Mouse (Mus musculus) ZHBTc4 (cell line): ENCODE measurements at regions not wholly inside any gene's neighbourhood (a gene's known extent, or its start where the extent isn't known, plus 50 kb on each side); places are given as distances from the start of the nearest gene placed in this dataset.

Experiments
- DNase-seq: peaks from one replicate; pipeline ENCODE4 v3.0.0-alpha.2; 2011; ENCODE audit warnings: low read depth, low spot score

DNA sequence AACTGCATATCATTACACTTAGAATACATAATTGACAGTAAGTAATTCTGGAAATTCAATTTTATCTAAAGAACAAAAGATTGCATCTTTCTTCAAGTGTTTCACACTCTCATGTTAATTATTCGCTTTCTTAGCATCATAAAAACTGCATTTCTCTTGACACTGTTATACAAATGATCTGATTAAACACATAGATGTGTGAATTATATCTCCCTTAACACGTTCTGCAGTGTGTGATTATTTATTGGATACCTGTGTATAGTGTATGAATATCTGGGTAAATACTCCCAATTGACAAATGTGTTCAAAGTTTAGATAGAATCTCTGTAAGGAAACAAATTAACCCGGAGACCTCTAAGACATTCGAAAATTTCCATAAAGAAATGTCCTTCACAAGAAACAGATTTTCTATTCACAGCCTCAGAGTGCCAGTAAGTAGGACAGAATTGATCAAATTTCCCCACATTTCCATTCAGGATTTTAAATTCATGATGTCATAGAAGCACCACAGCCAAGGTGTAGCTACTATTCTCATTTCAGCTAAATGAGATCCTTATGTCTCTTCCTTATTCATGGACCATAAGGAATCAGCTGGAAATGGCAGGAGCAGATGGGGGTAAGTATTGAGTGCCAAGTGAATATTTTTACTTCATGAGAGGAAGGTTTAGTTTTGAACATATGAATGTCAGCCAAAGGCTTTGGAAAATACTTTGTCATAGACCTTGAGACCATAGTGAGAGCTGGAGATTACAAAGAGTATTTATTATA lies 2231.6 kb downstream of the Pcdh9 start:
- no peak for DNase-seq

DNA sequence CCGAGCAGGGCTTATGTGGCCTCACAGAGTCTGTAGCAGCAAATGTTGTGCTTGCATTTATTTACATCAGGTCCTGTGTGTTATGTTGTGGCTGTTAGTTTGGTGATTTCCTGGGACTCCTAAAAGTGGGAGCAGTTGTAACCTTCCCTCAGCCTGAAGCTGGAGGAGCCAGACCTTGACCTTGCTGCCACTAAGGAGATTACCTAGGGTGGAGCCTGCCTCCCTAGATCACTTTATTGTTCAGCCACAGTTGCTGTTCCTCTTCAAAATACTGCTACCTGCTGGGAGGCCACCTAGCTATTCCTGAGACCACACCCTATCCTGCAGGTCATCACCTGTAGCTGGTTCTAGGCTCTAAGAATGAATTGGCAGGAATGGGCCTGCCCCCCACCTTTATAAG lies 2234.5 kb downstream of the Pcdh9 start:
- DNase-seq: peak; percentile 63

DNA sequence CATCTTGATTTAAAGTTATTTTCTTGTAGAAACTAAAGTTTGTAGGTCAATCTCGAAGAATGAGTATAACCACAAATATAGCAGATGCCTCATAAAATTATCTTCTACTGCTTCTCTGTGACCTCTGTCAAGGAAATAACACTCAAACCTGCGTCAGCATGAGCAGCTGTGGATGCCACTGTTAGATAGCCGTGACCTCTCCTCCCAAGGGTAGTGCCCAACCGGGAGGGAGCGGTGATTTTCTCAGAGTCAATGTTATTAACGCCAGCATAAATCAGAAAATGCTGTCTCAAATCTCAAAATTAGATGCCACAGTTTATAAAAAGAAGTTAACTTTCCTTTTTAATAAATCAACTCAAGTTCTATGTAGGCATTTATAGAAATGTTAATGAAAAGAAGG lies 2259.5 kb downstream of the Pcdh9 start:
- DNase-seq: no peak

DNA sequence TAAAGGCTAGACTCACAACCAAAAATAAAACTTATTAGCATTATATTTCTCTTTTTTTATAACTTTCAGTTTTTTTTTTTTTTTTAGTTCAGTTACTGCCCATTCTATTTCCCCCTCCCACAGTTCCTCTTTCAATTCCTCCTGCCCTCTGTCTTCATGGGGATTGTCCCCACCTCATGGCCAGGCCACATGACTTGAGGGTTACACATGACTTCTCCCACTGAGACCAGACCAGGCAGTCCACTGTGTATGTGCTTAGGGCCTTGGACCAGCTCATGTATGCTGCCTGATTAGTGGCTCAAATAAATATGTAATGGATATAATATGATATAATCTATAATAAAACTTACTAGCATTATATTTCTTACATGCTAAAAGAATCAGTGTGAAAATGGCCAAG lies 2276.1 kb downstream of the Pcdh9 start:
- DNase-seq: no peak

DNA sequence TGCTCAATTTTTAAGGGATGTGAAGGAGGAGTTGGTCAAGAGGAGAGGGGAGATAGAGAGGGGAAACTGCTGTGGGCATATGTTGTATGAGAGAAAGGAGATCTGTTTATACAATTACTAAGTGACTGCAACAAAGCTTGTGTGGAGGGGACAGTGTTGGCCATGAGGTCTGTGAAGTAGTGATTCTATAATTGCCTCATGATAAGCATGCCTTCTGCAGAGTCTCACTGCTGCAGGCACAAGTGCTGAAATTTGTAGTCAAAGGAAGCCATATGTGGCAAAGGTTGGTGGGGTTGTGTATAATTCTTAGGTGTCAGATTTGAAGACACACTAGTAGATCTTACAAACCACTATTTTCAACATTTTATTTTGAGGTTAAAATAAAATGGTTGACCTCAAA lies 2285.9 kb downstream of the Pcdh9 start:
- no peak for DNase-seq

DNA sequence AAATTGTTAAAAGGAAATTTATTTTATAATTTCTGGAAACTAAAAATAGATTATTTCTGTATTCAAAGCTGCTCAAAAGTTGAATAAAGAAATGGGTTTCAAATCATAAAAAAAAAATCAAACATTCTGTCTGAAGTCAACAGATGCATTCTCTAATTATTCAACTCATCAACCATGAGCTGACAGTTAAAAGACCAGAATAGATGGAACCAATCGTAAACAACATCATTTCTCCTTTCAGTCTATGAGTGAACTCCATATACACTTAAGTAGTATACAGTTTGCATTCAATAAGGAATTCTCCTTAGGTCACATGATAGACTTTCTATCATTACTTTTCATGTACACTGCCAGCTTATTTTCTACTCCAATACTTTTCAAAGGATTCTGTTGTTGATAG lies 2308.0 kb downstream of the Pcdh9 start:
- DNase-seq: no peak

DNA sequence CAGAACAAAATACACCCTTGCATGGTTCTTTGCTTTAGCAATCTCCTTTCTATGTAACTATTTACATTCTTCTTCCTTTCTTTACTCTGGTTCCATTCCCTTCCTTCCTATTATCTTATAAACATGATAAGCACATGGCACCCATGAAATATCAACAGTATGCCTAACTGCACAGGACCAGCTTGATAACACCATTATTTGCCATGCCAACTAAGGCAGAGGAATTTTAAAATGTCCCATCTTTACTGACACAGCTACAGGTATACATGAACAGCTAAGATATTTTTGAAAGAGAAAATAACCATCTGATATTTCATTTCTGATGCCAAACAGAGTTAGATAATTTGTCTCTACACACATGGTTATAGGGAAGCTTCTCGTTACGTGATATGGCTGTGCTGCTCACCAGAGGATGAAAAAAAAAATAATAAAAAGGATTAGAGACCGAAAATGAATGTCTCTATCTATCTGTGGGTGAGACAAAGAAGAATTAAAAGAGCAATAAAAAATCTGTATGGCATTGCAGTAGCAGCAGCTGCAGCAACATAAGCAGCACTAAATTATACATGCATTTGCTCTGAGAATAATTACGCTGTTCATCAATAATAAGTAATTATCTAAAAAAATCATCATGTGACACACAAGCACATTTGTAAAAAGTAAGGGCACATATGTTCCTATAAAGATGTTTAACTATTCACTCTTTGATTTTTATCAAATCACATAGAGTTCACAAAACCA lies 2308.6 kb downstream of the Pcdh9 start:
- no peak for DNase-seq

DNA sequence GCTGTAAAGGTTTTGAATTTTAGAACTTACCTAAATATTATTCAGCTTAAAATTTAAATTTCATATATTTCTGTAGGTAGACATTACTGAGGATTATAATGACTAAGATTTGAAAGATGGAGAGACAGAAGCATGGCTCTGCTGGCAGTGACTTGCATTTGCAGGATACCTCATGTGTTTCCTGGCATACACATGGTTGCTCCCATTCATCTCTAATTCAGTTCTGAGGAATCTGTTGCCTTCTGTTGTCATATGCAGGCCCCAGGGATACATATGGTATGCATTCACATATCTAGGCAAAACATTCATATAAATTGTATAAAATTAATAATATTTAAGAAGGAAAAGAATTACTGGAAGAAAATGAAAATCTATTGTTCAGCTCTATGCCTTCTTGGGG lies 2321.4 kb downstream of the Pcdh9 start:
- DNase-seq: no peak

DNA sequence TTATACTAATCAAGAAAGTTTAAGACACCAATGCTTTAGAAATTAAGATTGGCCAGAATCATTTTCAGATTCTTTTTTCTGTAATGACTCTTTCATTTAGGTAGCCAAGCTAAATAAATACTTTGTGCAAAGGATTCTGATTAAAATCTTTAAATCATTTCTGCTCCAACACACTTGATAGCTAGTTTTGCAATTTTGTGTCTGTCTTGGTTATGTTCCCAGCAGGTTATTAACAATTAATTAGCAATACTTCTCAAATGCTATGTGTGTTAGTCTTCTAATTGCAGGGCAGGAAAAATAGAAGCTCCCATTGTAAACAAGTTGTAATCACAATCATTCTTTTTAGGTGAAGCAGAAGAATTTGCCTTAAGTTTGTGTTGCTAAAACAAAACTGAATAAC lies 2351.3 kb downstream of the Pcdh9 start:
- DNase-seq: no peak

DNA sequence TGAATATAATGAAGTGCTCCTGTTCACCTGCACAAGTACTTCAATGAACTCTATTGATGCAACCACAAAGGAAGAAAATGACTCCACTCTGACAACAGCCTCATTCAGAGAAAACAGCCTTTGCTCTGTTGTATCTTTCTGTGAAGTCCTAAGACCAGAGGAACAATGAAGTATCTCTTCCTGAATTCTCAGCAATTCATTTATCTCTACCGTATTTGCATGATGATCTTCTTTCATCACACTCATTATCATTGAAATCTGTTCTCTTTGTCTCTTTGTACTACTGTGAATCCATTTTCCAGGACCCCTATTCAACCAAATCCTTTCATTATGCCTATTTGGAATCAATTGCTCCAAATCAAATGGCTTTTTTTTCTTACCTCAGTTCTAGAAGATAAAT lies 2355.5 kb downstream of the Pcdh9 start:
- peak; percentile 23 for DNase-seq

DNA sequence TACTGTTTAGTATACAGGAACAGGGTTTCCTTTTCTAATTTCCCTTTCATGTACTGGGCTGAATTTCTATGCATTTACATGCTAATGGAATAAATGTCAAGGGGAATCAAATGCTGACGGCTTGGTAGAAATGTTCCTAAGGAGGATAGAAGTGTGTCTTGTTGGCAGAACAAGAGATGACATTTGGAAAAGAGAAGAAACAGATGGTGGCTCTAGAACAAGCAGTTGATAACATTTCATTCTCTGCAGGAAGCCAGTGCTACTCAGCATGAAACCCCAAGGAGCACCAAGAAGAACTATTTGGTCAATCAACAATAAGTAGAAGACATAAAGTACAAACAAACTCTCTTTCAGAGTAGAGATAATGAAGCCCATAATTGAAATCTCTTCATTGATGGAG lies 2392.0 kb downstream of the Pcdh9 start:
- DNase-seq: no peak

DNA sequence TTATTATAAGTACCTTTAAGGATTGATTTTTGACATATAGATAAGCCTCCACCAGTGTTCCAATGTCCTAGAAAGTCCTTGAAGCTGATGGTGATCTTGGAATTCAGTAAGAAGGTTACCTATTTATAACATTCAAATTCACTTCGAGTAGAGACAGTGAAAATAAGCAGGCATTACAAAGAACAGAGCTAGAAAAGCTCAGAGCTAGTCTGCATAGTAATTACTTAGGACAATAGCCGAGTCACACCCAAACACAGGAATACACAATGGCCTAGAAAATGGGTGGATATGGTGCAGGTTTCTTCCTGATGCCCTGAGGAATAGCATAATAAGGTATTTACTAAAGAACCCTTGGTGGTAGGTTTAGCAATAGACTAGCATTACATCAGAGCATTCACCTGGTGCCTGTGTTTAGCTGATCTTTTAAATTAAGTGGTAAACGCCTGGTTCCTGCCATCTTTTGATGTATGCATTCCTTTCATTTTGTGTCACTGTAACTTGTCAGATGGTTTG lies 2412.1 kb downstream of the Pcdh9 start:
- DNase-seq: peak; percentile 71

DNA sequence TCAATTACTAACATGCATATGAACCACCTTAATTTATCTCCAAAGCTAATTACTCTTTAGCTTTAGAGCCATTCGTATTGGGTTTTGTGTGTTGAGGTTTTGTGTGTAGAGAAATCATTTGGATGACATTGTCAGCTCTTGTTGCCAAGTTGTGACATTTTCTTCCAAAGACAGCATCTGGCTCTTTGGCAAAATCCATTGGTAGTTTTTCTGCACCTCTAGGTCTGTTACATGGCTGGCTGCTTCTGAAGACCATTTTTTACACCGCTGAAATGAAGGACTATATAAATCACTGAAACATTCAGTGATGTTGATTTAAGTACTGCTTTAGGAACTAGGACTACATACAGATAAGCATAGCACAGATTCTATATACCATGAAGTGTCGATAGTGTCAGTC lies 2426.6 kb downstream of the Pcdh9 start:
- DNase-seq: no peak

DNA sequence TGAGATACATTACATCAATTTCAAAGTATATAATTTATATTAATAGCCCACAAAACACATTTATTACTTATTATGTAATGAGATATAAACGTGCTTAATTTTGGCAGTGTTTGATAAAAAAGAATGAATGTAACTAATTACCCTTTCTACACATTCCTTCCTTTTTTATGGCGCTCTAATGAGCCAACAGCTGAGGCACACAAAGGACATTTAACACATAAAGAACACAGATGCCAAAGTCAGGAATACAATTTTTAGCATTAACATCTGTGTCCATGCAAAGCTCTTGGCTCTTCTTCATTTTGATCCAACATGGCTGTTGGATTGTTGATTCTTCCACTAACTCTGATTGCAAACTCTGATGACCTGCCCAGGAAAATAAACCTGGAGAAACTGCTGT lies 2427.8 kb downstream of the Pcdh9 start:
- no peak for DNase-seq

DNA sequence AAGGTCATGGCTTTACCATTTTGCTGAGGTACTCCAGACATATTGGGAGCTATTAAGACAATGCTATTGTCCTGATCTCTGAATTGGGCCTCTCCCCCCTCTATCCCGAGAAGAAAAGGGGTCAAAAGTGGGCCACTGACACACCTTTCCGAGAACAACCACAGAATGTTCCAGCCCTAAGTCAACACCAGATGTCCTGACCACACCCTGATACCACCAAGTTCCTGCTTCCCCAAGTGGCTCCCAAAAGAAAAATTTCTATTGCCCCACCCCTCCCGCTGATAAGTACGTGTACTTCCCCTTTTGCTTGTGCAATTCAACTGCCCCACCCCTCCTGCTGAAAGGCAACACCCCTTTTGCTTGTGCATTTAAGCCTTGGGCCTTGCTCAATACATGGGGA lies 2431.7 kb downstream of the Pcdh9 start:
- peak; percentile 42 for DNase-seq
